Mouse (Mus musculus): Measurements from ENCODE around the gene Scgb1c1. TPM values are rescaled to one million over a fixed set of nuclear protein-coding genes. Genes with fewer than 3 reads are reported as not detected.
A peak's percentile ranks its signal among the peaks of the same experiment; 100 is the strongest.

The Scgb1c1 gene
- polyA plus RNA-seq, 1 experiment = not detected

DNA sequence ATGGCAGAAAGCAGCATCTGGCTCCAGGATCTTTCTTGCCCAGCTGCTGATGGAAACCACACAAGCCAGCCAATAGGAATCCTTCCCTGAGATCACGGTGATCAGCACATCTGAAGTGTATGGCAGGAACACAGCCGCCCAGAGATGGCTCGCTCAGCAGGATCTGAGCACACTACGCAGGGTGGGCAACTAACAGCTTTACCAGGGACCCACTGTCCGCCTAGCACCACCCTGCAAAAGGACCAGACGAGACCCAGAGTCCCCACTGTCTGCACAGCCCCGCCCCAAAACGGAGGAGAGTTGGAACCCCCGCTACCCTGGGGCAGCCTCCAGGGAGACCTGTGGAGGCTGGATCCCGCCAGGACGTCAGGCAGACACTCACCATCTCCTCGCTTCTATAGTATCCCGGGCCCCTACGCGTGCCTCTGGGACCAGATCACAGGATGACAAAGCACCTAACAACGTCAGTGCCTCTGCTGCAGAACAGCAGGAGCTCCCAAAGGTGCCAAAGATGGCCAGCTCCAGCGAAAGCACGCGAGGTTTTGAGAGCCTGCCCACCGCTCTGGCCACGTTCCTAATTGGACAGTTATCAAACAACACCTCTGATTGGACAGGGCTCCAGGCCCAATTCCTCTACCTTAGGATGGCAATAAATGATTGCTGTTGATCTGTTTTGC lies 23.6 kb upstream of the Scgb1c1 start, which contains the start of gene Zfp941:
TSS of gene Zfp941 (minus strand) at position 526 of the 677 bp plus-strand sequence.
- H3K4me3 ChIP-seq (replicated peaks) = peak within 1 kb of the TSS; percentile 60
- H3K27me3 ChIP-seq (ENCODE audit: control insufficient read depth) = peaks cover 4% of the 10 kb centered on the region; the same call in 1 of the 2 replicates
- H3K4me1 ChIP-seq (ENCODE audit: control insufficient read depth) = peaks cover 7% of the 10 kb centered on the region
- no peaks in the 10 kb centered on the region for H3K36me3 ChIP-seq (ENCODE audit: control insufficient read depth)
- TF ChIP-seq TAL1 (IDR thresholded peaks at IDR 0.05; ENCODE audit: low read length) (no peak), GATA1 (IDR thresholded peaks at IDR 0.05; ENCODE audit: low read length) (no peak)
- no peaks in the 10 kb centered on the region for H3K9me3 ChIP-seq (ENCODE audit: control insufficient read depth, low read length)

DNA sequence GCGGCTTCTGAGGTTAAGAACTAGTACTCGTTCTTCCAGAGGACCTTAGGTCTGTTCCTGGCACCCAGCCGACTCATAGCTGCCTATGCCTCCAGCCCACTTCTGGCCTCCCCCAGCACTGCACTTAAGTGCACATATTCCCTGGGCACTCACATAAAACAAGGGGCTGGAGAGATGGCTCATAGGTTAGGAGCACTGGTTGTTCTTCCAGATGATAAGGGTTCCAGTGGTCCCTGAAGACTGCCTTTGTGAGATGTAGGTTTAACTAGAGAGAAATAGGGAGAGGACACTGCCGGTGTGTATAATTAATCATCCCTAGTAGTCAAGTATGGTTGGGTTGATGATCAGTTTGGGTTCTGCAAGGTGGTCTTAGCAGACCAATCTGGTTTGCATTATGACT lies 22.6 kb upstream of the Scgb1c1 start:
- H3K9me3 ChIP-seq (ENCODE audit: control insufficient read depth, low read length) = no peaks in the 10 kb centered on the region
- peaks cover 7% of the 10 kb centered on the region for H3K4me1 ChIP-seq (ENCODE audit: control insufficient read depth)
- no peak overlapping the region for H3K4me3 ChIP-seq (replicated peaks)
- H3K36me3 ChIP-seq (ENCODE audit: control insufficient read depth) = no peaks in the 10 kb centered on the region
- TF ChIP-seq GATA1 (IDR thresholded peaks at IDR 0.05; ENCODE audit: low read length) = no peak
- TF ChIP-seq TAL1 (IDR thresholded peaks at IDR 0.05; ENCODE audit: low read length) = no peak
- peaks cover 4% of the 10 kb centered on the region; the same call in 1 of the 2 replicates for H3K27me3 ChIP-seq (ENCODE audit: control insufficient read depth)

DNA sequence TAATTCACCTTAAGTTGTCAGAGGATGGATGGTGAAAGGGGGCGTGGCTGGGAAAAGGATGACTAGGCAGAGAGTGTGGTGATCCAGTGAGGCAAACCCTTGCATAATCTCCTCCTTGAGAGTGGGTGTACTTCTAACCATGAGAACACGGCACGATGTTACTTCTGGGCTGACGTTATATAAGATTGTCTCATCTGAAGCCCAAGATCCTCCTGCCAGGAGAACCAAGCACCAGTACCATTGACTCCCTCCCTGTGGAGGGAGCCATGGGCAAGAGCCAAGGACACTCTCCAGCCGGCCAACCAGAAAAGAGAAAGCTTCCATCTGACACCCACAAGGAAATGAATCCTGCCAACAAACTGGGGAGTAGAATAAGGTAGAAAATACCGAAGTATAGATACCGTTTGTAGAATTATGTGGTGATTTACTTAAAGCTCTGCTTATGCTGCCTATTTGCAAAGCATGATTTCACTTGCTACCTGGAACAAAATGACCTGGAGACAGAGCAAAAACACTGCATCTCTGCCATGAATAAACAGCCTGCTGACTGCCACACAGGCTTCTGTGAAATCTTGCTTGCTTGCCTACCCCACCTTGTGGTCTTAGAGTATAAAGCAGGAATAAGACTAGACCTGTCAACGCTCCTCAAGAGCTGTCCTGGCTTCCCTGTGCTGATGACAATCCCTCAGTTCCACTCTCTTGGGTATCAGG lies 17.0 kb upstream of the Scgb1c1 start:
- Histone ChIP-seq H3K4me1 (ENCODE audit: control insufficient read depth) (no peaks in the 10 kb centered on the region), H3K9me3 (ENCODE audit: control insufficient read depth, low read length) (no peaks in the 10 kb centered on the region), H3K27me3 (ENCODE audit: control insufficient read depth) (no peaks in the 10 kb centered on the region; the same call in 1 of the 2 replicates), H3K4me3 (replicated peaks) (no peak overlapping the region), H3K36me3 (ENCODE audit: control insufficient read depth) (no peaks in the 10 kb centered on the region)
- TF ChIP-seq GATA1 (IDR thresholded peaks at IDR 0.05; ENCODE audit: low read length) (no peak), TAL1 (IDR thresholded peaks at IDR 0.05; ENCODE audit: low read length) (no peak)

DNA sequence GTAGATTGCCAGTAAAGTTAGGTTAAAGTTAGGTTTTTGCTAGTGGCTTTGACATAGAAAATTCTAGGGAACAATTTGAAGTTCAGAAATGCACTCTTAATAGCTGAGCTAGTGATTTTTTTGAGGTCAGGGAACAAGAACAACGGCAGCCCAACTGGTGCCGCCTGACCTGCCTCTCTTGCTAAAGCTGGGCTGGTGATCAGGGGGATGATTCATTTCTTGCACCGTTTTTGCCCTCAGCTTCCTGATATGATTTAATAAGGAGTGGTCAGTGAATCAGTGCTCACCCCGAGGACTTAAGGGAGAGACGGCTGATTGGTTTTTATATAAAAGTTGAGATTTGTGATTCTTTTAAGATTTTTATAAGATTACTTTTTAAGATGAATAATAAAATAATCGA lies 13.9 kb upstream of the Scgb1c1 start:
- Histone ChIP-seq H3K9me3 (ENCODE audit: control insufficient read depth, low read length) (no peaks in the 10 kb centered on the region), H3K4me1 (ENCODE audit: control insufficient read depth) (peaks cover 10% of the 10 kb centered on the region), H3K27me3 (ENCODE audit: control insufficient read depth) (no peaks in the 10 kb centered on the region; the same call in 1 of the 2 replicates)

DNA sequence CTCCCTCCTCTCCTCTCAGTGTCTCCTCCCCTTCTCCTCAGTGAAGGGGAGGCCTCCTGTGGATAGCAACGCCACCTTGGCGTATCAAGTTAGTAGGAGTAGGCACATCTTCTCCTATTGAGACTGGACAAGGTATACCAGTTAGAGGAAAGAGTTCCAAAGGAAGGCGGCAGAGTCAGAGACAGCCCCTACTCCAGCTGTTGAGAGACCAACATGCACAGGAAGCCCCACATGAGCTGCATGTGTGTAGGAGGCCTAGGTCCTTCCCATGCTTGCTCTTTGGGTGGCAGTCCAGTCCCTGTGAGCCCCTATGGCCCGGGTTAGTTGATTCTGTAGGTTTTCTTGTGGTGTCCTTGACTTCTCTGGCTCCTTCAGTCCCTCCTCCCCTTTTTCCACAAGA lies 12.0 kb upstream of the Scgb1c1 start:
- Histone ChIP-seq H3K36me3 (ENCODE audit: control insufficient read depth) (no peaks in the 10 kb centered on the region), H3K9me3 (ENCODE audit: control insufficient read depth, low read length) (no peaks in the 10 kb centered on the region), H3K4me3 (replicated peaks) (no peak overlapping the region), H3K4me1 (ENCODE audit: control insufficient read depth) (peaks cover 10% of the 10 kb centered on the region), H3K27me3 (ENCODE audit: control insufficient read depth) (peaks cover 2% of the 10 kb centered on the region)
- no peak for TF ChIP-seq GATA1 (IDR thresholded peaks at IDR 0.05; ENCODE audit: low read length)
- TF ChIP-seq TAL1 (IDR thresholded peaks at IDR 0.05; ENCODE audit: low read length) = no peak

More for the DNA sequence above, 13.9 kb upstream of the Scgb1c1 start:
- TF ChIP-seq TAL1 (IDR thresholded peaks at IDR 0.05; ENCODE audit: low read length) (no peak), GATA1 (IDR thresholded peaks at IDR 0.05; ENCODE audit: low read length) (no peak)
- H3K4me3 ChIP-seq (replicated peaks) = no peak overlapping the region
- H3K36me3 ChIP-seq (ENCODE audit: control insufficient read depth) = no peaks in the 10 kb centered on the region

DNA sequence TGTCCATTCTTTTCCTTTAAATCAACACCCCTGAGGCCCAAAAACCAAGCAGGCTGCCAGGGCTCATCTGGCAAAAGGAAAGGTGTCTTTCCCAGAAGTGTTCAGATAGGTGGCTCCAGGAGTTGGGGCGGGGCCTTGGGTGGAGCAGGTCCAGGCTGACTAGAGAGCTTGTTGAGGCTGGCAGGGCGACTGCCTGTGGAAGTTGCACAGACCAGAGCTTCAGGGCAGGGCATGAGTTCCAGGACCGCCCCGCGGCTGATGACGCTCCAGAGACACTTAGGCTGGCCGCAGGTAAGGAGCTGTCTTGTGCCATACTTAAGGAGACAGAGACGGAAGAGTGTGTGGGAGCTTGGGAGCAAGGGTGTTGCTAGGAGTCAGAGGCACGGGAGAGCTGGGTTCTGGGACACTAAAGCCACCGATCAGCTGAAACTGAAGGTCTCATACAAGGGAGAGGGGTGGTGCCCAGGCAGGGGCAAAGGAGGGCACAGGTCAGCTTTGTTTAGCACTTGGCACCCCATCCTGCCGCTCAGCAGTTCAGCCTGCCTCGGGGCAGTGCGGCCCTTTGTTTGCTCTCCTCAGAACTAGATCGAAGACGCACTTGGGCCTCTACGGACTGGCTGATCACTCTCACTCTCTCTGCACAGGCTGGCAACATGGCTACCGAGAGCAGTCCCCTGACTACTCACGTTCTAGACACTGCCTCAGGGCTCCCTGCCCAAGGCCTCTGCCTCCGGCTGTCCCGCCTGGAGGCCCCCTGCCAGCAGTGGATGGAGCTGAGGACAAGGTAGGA lies 10.2 kb upstream of the Scgb1c1 start, which contains the start of gene Urah:
TSS of gene Urah (plus strand) at position 51 of the 790 bp plus-strand sequence.
- H3K27me3 ChIP-seq (ENCODE audit: control insufficient read depth) = peaks cover 8% of the 10 kb centered on the region
- H3K4me3 ChIP-seq (replicated peaks) = peak within 1 kb of the TSS; percentile 21

DNA sequence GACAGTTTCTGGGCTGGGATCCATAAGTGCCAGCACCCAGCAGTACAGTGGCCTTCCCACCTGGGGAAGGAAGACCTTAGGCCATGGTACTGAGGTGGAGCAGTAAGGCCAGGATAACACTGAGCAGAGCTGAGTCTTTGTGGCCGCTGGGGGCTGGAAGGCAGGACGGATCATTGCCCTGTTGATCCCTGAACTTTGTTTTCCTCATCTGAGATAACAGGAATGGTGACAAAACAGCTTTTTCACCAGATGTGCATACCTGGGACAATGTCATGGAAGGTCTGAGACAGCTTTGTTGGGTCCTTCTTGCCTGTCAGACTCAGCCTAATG lies 9.6 kb upstream of the Scgb1c1 start:
- TF ChIP-seq GATA1 (IDR thresholded peaks at IDR 0.05; ENCODE audit: low read length) (no peak), TAL1 (IDR thresholded peaks at IDR 0.05; ENCODE audit: low read length) (no peak)
- no peaks in the 10 kb centered on the region for H3K9me3 ChIP-seq (ENCODE audit: control insufficient read depth, low read length)
- peaks cover 13% of the 10 kb centered on the region for H3K27me3 ChIP-seq (ENCODE audit: control insufficient read depth)
- H3K36me3 ChIP-seq (ENCODE audit: control insufficient read depth) = no peaks in the 10 kb centered on the region
- peaks cover 10% of the 10 kb centered on the region for H3K4me1 ChIP-seq (ENCODE audit: control insufficient read depth)
- no peak overlapping the region for H3K4me3 ChIP-seq (replicated peaks)

More for the DNA sequence above, 10.2 kb upstream of the Scgb1c1 start, which contains the start of gene Urah:
- Histone ChIP-seq H3K36me3 (ENCODE audit: control insufficient read depth) (no peaks in the 10 kb centered on the region), H3K4me1 (ENCODE audit: control insufficient read depth) (peaks cover 10% of the 10 kb centered on the region), H3K9me3 (ENCODE audit: control insufficient read depth, low read length) (no peaks in the 10 kb centered on the region)
- TF ChIP-seq TAL1 (IDR thresholded peaks at IDR 0.05; ENCODE audit: low read length) (no peak), GATA1 (IDR thresholded peaks at IDR 0.05; ENCODE audit: low read length) (no peak)

DNA sequence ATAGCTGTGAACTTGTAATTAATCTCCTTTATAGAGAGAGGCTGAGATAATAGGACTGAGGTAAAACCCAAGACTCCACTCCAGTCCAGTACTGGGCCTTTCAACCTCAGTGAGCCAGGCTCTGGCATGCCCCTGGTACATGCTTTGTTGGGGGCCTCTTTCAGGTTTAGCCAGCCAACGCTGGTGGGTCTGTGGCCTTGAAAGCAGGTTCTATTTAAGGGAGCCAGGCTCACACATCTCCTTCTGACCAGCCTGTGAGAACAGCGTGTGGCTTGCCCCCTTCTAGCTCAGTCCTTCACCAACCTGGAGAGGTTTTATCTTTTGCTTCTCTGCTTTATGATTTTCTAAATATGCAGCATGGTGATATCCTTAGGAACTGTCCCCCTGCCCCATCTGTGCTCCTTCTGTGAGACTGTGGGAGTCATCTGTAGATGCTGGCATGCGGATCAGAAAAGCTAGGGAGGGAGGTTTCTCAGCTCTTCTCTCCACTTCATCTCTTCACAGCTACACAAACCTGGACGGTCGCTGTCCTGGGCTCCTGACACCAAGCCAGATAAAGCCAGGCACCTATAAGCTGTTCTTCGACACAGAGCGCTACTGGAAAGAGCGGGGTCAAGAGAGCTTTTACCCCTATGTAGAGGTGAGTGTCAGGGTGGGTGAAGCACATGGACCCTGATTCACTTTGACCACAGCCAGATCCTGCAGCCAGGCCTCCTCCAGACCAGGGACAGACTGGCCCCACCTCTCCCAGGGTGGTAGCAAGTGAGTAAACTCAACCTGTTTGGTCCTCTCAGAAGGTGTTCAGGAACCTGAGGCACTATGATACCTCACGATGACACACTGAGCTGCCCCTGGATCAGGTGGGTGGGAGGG lies 8.9 kb upstream of the Scgb1c1 start:
- no peaks in the 10 kb centered on the region for H3K36me3 ChIP-seq (ENCODE audit: control insufficient read depth)
- TF ChIP-seq TAL1 (IDR thresholded peaks at IDR 0.05; ENCODE audit: low read length) = no peak
- TF ChIP-seq GATA1 (IDR thresholded peaks at IDR 0.05; ENCODE audit: low read length) = no peak
- peaks cover 19% of the 10 kb centered on the region for H3K27me3 ChIP-seq (ENCODE audit: control insufficient read depth)
- no peaks in the 10 kb centered on the region for H3K9me3 ChIP-seq (ENCODE audit: control insufficient read depth, low read length)
- H3K4me3 ChIP-seq (replicated peaks) = no peak overlapping the region
- H3K4me1 ChIP-seq (ENCODE audit: control insufficient read depth) = peaks cover 10% of the 10 kb centered on the region
